Mouse (Mus musculus): ENCODE data around the gene Il1r1.

The Il1r1 gene

DNA sequence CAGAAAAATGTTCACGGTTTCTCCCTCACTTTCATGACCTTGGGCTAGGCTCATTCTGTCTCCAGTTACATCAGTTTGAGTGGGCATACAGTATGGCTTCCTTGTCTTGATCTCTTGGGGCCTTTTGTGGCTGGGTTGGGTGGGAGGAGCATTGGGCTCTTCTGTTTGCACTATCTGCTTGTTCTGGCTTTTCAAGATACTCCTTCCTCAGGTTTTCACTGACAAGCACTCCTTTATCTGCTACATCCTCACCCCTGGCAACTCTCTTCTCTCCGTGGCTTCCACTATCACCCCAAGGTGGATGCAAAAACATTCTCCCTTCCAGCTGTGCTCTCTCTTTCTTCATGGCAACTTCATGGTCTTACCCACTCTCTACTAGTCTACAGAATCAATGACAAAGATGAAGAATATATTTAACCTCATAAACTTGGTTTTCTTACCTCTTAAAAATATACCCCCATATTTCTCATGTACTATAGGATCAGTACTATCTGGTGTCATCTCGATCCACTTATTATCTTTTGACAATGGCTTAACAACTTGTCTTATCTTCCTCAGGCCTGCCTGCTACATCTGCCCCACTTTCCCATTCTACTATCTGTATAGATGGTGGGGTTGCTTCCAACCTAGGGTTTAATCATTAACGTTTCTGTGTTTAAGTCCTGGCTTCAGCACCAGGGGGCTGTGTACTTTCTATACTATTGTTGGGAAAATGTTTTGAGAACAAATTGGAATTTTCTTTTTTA, 127.5 kb downstream of the Il1r1 start:
- ChIA-PET POLR2A (no interaction called here), CTCF (no interaction called here)

- CTCF ChIA-PET: no interaction called here
- POLR2A ChIA-PET: no interaction called here
Observed at GRCm38 (mm10) chr1:40352904-40353286, 128.0 kb downstream of the Il1r1 start.

DNA sequence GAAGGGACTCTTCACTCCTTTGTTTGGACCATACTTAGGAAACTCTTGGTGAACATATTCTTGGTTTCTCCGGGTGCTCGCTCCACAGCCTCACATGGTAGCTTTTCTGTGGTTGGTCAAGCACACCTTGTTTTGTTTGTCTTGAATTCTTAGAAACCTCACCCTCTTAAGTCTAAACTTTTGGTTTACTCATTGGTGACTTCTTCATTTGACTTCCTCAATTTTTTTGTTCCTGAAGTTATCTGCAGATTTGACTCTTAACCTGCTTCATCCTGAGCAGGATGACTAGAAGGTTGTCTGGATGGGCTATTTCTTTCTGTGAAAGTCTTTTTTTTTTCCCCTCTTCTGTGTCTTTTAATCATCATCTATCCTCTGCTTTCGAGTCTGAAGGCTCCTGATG, 129.8 kb downstream of the Il1r1 start:
- CTCF ChIA-PET: no interaction called here
- POLR2A ChIA-PET: interaction anchor here in 1 of 4 experiments (0.5 kb wide), 1 partner anchor 192 kb away, joined by 4 read pairs; no protein-coding TSS in a partner anchor

DNA sequence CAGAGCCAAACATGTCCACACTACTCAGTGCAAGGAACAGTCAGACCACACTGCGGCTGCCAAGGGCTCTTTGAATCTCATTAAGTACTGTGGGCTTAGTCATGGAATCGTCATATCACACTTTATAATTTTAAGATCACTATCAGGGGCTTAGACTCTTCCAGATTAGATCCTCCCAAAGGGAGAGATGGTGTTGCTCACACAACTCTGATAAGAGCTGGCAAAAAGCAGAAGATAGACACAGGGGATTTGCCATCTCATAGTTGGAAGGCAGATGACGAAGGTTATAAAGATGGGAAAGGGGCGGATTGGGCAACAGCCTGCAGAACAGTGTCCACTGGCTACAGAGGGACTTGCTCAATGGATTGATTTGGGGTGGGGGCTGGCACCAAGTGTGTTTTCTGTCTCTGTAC, 130.6 kb downstream of the Il1r1 start:
- CTCF ChIA-PET: no interaction called here
- POLR2A ChIA-PET: no interaction called here

DNA sequence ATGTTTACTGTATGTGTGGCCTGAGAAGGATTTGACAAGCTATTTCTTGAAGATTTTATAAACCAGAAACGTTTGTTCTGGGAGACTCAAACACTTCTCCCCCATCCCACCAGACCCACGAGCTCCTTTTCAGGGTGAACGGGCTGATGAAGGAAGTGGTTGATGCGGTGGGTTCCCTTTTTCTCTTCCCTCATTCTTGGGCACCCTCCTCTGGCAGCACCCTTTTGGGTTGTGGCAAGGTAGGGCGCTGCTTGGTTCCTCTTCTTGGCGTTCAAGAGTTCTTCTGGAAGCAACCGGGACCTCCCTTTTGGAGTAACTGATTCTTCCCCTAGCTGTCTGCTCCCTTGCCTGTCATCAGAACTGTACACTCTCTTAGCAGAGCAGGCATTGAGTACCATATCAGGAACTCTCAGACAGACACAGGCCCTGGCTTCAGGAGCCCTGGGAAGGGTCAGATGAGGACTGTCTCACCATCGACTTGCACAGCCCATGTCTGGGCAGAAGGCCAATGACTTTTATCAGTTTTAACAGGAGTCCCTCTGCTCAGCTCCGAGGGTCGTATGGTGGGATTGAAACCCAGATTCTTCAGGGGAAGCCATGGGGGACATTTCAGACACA, 131.1 kb downstream of the Il1r1 start:
- CTCF ChIA-PET: no interaction called here
- POLR2A ChIA-PET: no interaction called here

DNA sequence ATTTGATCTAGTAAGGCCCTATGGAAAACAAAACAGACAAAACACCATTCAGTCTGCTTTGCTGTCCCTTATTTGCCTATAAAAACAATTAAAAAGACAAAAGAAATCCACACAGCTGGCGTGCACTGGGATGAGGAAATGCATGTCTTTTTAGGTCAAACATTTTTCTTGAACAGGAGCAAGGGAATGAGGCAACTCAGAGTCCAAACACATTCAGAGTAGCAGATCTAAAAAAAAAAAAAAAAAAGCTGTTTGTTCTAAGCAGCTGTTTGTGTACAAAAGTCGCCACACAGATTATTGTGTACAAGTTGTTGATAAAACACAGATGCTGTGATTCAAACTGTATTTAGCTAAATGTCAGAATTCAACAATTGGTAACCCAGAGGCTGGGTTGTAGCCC, 133.0 kb downstream of the Il1r1 start:
- ChIA-PET POLR2A (interaction anchor here in 2 of 4 experiments (0.6 to 1.5 kb wide), 5 partner anchors 11 to 216 kb away, joined by 3 to 6 read pairs (median 4); no protein-coding TSS in a partner anchor), CTCF (interaction anchor here in 3 of 4 experiments (0.5 to 1.5 kb wide), 4 partner anchors 19 to 679 kb away, joined by 3 read pairs; no protein-coding TSS in a partner anchor)

DNA sequence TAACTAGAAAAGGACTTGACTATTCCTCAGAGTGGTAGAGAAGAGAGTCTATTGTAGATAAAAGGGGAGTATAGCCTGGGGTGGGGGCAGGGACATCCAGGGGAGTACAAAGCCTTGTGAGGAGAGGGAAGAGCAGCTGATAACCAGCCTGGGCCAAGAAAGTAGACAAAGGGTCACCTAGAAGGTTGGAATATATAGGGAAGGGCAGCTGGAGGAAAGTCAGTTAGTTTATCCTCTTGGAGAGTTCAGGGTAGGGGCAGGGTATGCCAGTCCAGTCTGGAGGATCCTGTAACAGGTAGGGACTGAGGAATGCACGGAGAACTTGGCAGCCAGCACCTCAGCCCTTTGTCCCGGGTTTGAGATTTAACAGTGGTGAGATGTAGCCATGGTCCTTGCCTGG, 133.5 kb downstream of the Il1r1 start:
- POLR2A ChIA-PET: interaction anchor here in 2 of 4 experiments (0.6 to 1.5 kb wide), 5 partner anchors 10 to 216 kb away, joined by 3 to 6 read pairs (median 4); no protein-coding TSS in a partner anchor
- CTCF ChIA-PET: interaction anchor here in 1 of 4 experiments (0.8 kb wide), 1 partner anchor 19 kb away, joined by 3 read pairs; no protein-coding TSS in a partner anchor

GRCm38 (mm10) chr1:40358771-40359181, 133.9 kb downstream of the Il1r1 start:
- ChIA-PET CTCF (no interaction called here), POLR2A (interaction anchor here in 1 of 4 experiments (1.5 kb wide), 1 partner anchor 17 kb away, joined by 6 read pairs; no protein-coding TSS in a partner anchor)

DNA sequence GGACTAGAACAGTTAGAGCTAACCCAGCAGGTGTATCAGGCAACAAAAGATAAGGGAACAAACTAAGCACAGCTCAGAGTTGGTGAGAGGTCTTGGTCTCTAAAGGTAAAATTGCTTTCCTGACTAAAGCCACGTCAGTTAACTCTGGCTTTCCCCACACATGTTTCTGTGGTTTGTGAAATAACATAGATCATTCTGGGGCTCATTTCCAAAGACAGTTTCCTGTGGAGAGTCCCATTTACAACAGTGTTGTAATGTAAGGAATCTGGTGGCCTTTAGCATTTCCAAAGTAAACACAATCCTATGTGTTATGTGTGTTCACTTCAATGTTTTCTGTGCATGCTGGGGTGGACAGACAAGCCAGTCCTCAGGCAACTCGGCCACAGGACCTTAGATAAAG, 134.9 kb downstream of the Il1r1 start:
- ChIA-PET POLR2A (no interaction called here), CTCF (no interaction called here)

- ChIA-PET CTCF (interaction anchor here in 1 of 4 experiments (1.4 kb wide), 1 partner anchor 245 kb away, joined by 3 read pairs; no protein-coding TSS in a partner anchor), POLR2A (no interaction called here)
Observed at GRCm38 (mm10) chr1:40360969-40361368, 136.1 kb downstream of the Il1r1 start.

DNA sequence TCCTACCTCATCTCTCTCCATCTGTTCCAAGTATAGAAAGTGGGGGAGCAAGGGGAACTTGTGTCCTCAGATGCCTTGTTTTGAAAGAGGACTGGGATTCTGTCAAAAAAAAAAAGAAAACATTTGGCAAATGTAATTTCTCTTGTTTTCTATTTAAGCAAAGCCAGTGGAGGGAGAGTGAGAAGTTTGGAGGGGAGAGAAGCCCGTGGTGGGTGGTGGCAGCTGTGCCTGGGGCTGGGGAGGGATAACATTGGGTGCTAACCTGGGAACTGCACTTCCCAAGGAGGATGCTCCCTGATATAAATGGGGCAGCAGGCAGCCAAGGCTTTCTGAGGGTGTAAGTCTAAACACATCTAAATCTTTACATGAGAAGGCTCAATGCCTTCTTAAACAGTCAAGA, 136.7 kb downstream of the Il1r1 start:
- ChIA-PET CTCF (interaction anchor here in 1 of 4 experiments (1.4 kb wide), 1 partner anchor 246 kb away, joined by 3 read pairs; no protein-coding TSS in a partner anchor), POLR2A (interaction anchor here in 1 of 4 experiments (0.7 kb wide), 1 partner anchor 14 kb away, joined by 3 read pairs; no protein-coding TSS in a partner anchor)

DNA sequence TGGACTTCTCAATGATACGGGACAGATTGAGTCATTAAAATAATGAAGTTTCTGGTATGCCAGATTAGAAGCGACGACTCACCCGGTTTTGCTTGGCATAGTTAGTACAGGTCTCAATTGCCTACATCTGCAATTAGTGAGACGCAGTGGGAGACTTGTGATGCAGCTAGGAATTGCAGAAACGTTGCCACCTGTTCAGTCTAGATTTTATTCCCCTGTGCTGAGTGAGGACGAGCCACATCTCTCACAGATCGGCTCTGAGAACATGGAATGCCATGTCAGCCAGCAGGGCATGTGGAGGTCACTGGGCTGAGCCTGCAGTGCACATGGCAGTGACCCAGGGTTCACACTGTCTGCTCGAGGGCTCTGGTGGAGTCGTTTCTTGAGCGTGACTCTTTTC, 137.9 kb downstream of the Il1r1 start:
- ChIA-PET POLR2A (no interaction called here), CTCF (interaction anchor here in 1 of 4 experiments (0.6 kb wide), 1 partner anchor 199 kb away, joined by 3 read pairs; no protein-coding TSS in a partner anchor)
